Comparison of ENCODE assay signal across 12 mouse cellular contexts in the genomic region with DNA sequence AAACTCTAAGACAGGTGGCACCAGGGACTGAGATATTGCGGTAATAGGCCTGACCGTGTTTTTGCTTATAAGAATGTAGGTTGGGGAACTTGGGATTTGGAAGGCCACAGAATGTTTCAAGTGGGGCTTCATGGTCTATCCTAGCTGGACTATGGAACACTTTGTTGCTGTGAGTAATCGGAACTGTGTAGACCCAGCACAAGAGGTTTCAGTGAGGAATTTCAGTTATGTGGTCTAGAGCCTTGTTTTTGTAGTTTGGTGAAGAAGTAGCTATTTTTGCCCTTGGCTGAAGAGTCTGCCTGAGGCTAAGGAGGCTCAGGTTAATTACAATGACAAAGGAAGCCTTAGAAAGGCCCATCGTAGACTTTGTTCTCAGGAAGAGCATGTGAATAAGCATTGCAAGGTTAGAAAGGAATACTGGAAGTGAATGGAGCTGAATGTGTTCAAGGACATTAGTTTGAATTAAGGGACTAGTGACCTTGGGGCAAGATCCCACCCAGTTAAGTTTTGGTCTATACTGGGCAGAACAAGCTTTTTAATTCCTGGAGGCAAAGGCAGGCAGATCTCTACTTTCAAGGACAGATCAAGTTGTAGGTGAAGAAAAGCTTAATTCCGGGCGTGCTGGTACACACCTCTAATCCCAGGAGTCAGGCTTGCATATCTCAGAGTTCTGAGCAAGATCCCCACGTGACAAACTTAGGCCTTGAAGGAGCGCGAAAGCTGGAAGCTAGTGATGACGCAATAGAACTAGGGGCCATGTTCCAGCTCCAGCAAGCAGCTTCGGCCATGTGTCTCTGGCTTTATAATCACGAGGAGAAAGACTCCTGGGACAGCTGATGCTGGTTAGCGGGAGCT. TPM values are rescaled to one million over a fixed set of nuclear protein-coding genes. Genes with fewer than 3 reads are reported as not detected.
DNase-seq lines count a peak whose midpoint lies in the region.
"Had no signal": no experiment of that assay in that cellular context is flagged by ENCODE, and none has a peak within 500 bp of the region (broad histone marks: within the 10 kb centered on the region; RNA-seq: fewer than 3 reads in every experiment).

No protein-coding gene starts in this region.

- DNase-seq in lung, postnatal 36 days, result peak; percentile 49
- no peak for DNase-seq in lung, postnatal 4 days
- peak; percentile 36 for DNase-seq in Muller cell, postnatal 12 days (ENCODE audit: inconsistent ontology term)
- peak; percentile 54 for DNase-seq in adrenal gland, postnatal 10 days
- peak; percentile 76 for DNase-seq in yolk sac, embryonic 10.5 days (ENCODE audit: low spot score)
- DNase-seq in cerebellum, adult 8-10 months, result no peak
- no peak for DNase-seq in MN1 (ENCODE audit: low spot score)
- DNase-seq: cerebellum, postnatal 25 days; gastrocnemius, postnatal 36 days; heart, postnatal 36 days; kidney, postnatal 10 days; thymus, postnatal 14 days had no signal

RNA-seq across cellular contexts. Expression of gene Brd1, which starts 25.1 kb away (rescaled TPM):
- total RNA-seq in adrenal gland, postnatal 10 days (2021), result 10 to 100 TPM; 46.4 to 46.9 TPM

RNA-seq across cellular contexts. Expression of gene Zbed4, which starts 42.6 kb away (rescaled TPM):
- total RNA-seq in adrenal gland, postnatal 10 days (2021), result 10 to 100 TPM; 10.8 to 11.1 TPM

Comparison
In these comparisons a context has a peak if more than half of its experiments do, and no peak if none do; other contexts are left out.
1. DNase-seq: peak in lung, postnatal 36 days (single experiment), Muller cell, postnatal 12 days (single experiment), adrenal gland, postnatal 10 days (single experiment) and yolk sac, embryonic 10.5 days (single experiment); none in lung, postnatal 4 days (0 of 2), cerebellum, adult 8-10 months (single experiment) and MN1 (single experiment).